Mouse (Mus musculus) frontal cortex, adult (tissue): ENCODE measurements around the gene 1500011B03Rik.
"Not testable (repeated sequence)": the region's sequence is repeated elsewhere in the genome, so short reads cannot be mapped to it uniquely, and the experiment has no call there.

Source experiments
- ATAC-seq: cut with Nextera tagmentation; 2 replicates; pipeline ENCODE4 v1.9.2; 2017; ENCODE audit warnings: mild to moderate bottlenecking, moderate library complexity, mixed read lengths; ENCODE audit not compliant: low TSS enrichment

The 1500011B03Rik gene

GRCm38 (mm10) chr5:114822796-114823688, at the start of gene 1500011B03Rik:
Gene 1500011B03Rik (minus strand): TSS chr5:114823468.
- peak; percentile 82 for ATAC-seq

- no peak for ATAC-seq
These were observed 42.0 kb upstream of the 1500011B03Rik start for GRCm38 (mm10) chr5:114865279-114865678.

GRCm38 (mm10) chr5:114864813-114865212, 41.5 kb upstream of the 1500011B03Rik start:
- no peak for ATAC-seq

- no peak for ATAC-seq
These were observed 38.5 kb upstream of the 1500011B03Rik start for GRCm38 (mm10) chr5:114861730-114862129.

GRCm38 (mm10) chr5:114859253-114859652, 36.0 kb upstream of the 1500011B03Rik start:
- ATAC-seq: peak; percentile 91

GRCm38 (mm10) chr5:114858582-114858981, 35.3 kb upstream of the 1500011B03Rik start, which contains the start of gene Gm9936:
Gene Gm9936 (minus strand): TSS chr5:114858682.
- no peak for ATAC-seq

- ATAC-seq: not testable (repeated sequence)
These were observed 30.1 kb upstream of the 1500011B03Rik start, which contains the start of gene 4930519G04Rik for GRCm38 (mm10) chr5:114853364-114853763. Gene 4930519G04Rik (plus strand): TSS chr5:114853664.

- no peak for ATAC-seq
These were observed 28.4 kb upstream of the 1500011B03Rik start for GRCm38 (mm10) chr5:114851565-114852236.

GRCm38 (mm10) chr5:114844371-114844770, 21.1 kb upstream of the 1500011B03Rik start:
- not testable (repeated sequence) for ATAC-seq

- ATAC-seq: no peak
These were observed 19.4 kb upstream of the 1500011B03Rik start for GRCm38 (mm10) chr5:114842674-114843073.

GRCm38 (mm10) chr5:114842155-114842554, 18.9 kb upstream of the 1500011B03Rik start:
- not testable (repeated sequence) for ATAC-seq

GRCm38 (mm10) chr5:114840481-114840880, 17.2 kb upstream of the 1500011B03Rik start:
- not testable (repeated sequence) for ATAC-seq

- no peak for ATAC-seq
These were observed 13.6 kb upstream of the 1500011B03Rik start for GRCm38 (mm10) chr5:114836886-114837285.

GRCm38 (mm10) chr5:114829740-114830139, 6.5 kb upstream of the 1500011B03Rik start:
- ATAC-seq: no peak

GRCm38 (mm10) chr5:114827427-114827826, 4.2 kb upstream of the 1500011B03Rik start:
- no peak for ATAC-seq

- peak; percentile 70; the same call in 1 of the 2 replicates for ATAC-seq
These were observed 2.9 kb upstream of the 1500011B03Rik start for GRCm38 (mm10) chr5:114825978-114826691.

- ATAC-seq: peak; percentile 22; the same call in 1 of the 2 replicates
These were observed 929 bp upstream of the 1500011B03Rik start for GRCm38 (mm10) chr5:114824197-114824596.

GRCm38 (mm10) chr5:114818124-114818523, 5.1 kb downstream of the 1500011B03Rik start:
- ATAC-seq: no peak

- ATAC-seq: no peak
These were observed 6.7 kb downstream of the 1500011B03Rik start for GRCm38 (mm10) chr5:114816599-114816998.

GRCm38 (mm10) chr5:114813525-114814181, 9.6 kb downstream of the 1500011B03Rik start:
- peak; percentile 96 for ATAC-seq

- ATAC-seq: no peak
These were observed 13.4 kb downstream of the 1500011B03Rik start for GRCm38 (mm10) chr5:114809826-114810225.
